Mouse (Mus musculus) Patski (cell line): ENCODE results near the gene Far1. TPM values are rescaled to one million over a fixed set of nuclear protein-coding genes. Genes with fewer than 3 reads are reported as not detected.

Source experiments
- ATAC-seq: fragments of 100-300 bp; one replicate; pipeline ENCODE4 v1.8.0; 2021
- CTCF ChIA-PET: fragments of 350-600 bp; sonication (Branson Sonifier 250); formaldehyde crosslinking; loops from one replicate; lab custom pipeline; 2022; ENCODE audit warnings: inconsistent platforms; lab: Charles Lee
- POLR2A ChIA-PET: fragments of 350-600 bp; sonication (Branson Sonifier 250); formaldehyde crosslinking; loops from one replicate; lab custom pipeline; 2022; ENCODE audit warnings: antibody characterized with exemption, inconsistent platforms; lab: Charles Lee
- DNase-seq: peaks from one replicate; pipeline ENCODE4 v3.0.0-alpha.2; 2011; ENCODE audit warnings: low read depth, low spot score
- H3K27me3 ChIP-seq: fragments of 371-371 bp; one replicate; pipeline ENCODE4 v1.5.1; 2021
- CTCF ChIP-seq: fragments of 100-300 bp; IDR thresholded peaks from one replicate; pipeline ENCODE4 v1.5.1; 2021
- in situ Hi-C: fragments of 300-500 bp; cut with MboI; formaldehyde crosslinking; loops from 3 replicates; pipeline ENCODE4 v1.11.1; 2018; ENCODE audit warnings: low pct_unique_long_range_greater_than_20kb, mixed read lengths
- polyA plus RNA-seq: library from polyadenylated mRNA; unstranded; gene quantifications from one replicate; pipeline ENCODE4 v1.2.3, GENCODE M21; 2021

Far1 gene
- polyA plus RNA-seq, 1 experiment from 2014 or later = 70.1 TPM

- no peaks in the 10 kb centered on the region for H3K27me3 ChIP-seq
- DNase-seq (no peak), ATAC-seq (no peak)
- TF ChIP-seq CTCF = no peak
- CTCF ChIA-PET = interaction anchor here (1.1 kb wide), 1 partner anchor 17 kb away, joined by 3 read pairs; no protein-coding TSS in a partner anchor
- POLR2A ChIA-PET = no interaction called here
- in situ Hi-C loops = no loop called here
Observed at GRCm38 (mm10) chr7:113556138-113556537, 42.5 kb downstream of the Far1 start.

GRCm38 (mm10) chr7:113566892-113567291 lies 53.3 kb downstream of the Far1 start:
- ChIA-PET CTCF (interaction anchor here (1.3 kb wide), 1 partner anchor 16 kb away, joined by 3 read pairs; no protein-coding TSS in a partner anchor), POLR2A (no interaction called here)
- ATAC-seq = no peak
- H3K27me3 ChIP-seq = no peaks in the 10 kb centered on the region
- TF ChIP-seq CTCF = no peak
- in situ Hi-C loops = no loop called here
- no peak for DNase-seq

GRCm38 (mm10) chr7:113571121-113571520 lies 57.5 kb downstream of the Far1 start:
- CTCF ChIA-PET = interaction anchor here (1.0 to 1.5 kb wide), 4 partner anchors 9 to 23 kb away, joined by 3 to 4 read pairs (median 4); no protein-coding TSS in a partner anchor
- no peaks in the 10 kb centered on the region for H3K27me3 ChIP-seq
- POLR2A ChIA-PET = no interaction called here
- in situ Hi-C loops = no loop called here
- ATAC-seq (no peak), DNase-seq (no peak)
- no peak for TF ChIP-seq CTCF

- ChIA-PET CTCF (no interaction called here), POLR2A (no interaction called here)
- ATAC-seq (no peak), DNase-seq (no peak)
- in situ Hi-C loops = no loop called here
- no peak for TF ChIP-seq CTCF
- no peaks in the 10 kb centered on the region for H3K27me3 ChIP-seq
Observed at GRCm38 (mm10) chr7:113572741-113573140, 59.1 kb downstream of the Far1 start.

GRCm38 (mm10) chr7:113582111-113582510 lies 68.5 kb downstream of the Far1 start:
- POLR2A ChIA-PET = no interaction called here
- CTCF ChIA-PET = no interaction called here
- ATAC-seq = no peak
- no peak for DNase-seq
- in situ Hi-C loops = loop anchor here (25.0 kb wide), 1 partner anchor 445 kb away; no protein-coding TSS in a partner anchor
- no peak for TF ChIP-seq CTCF
- H3K27me3 ChIP-seq = no peaks in the 10 kb centered on the region

- H3K27me3 ChIP-seq = no peaks in the 10 kb centered on the region
- in situ Hi-C loops = loop anchor here (25.0 kb wide), 1 partner anchor 452 kb away; no protein-coding TSS in a partner anchor
- no peak for TF ChIP-seq CTCF
- no peak for ATAC-seq
- CTCF ChIA-PET = interaction anchor here (0.9 to 1.3 kb wide), 2 partner anchors 10 to 19 kb away, joined by 3 to 4 read pairs; no protein-coding TSS in a partner anchor
- POLR2A ChIA-PET = no interaction called here
- DNase-seq = no peak
Observed at GRCm38 (mm10) chr7:113589211-113589610, 75.6 kb downstream of the Far1 start.

- ATAC-seq = peak; percentile 22
- ChIA-PET CTCF (interaction anchor here (0.9 to 1.5 kb wide), 4 partner anchors 11 to 40 kb away, joined by 3 to 4 read pairs (median 4); no protein-coding TSS in a partner anchor), POLR2A (interaction anchor here (0.5 to 1.2 kb wide), 3 partner anchors 76 to 342 kb away, joined by 3 read pairs; no protein-coding TSS in a partner anchor)
- DNase-seq = no peak
- in situ Hi-C loops = loop anchor here (10.0 to 25.0 kb wide), 2 partner anchors 156 to 453 kb away; no protein-coding TSS in a partner anchor
- H3K27me3 ChIP-seq = no peaks in the 10 kb centered on the region
- no peak for TF ChIP-seq CTCF
Observed at GRCm38 (mm10) chr7:113590330-113590729, 76.7 kb downstream of the Far1 start.

- POLR2A ChIA-PET = interaction anchor here (0.5 to 1.2 kb wide), 3 partner anchors 77 to 343 kb away, joined by 3 read pairs; no protein-coding TSS in a partner anchor
- TF ChIP-seq CTCF = no peak
- ATAC-seq = peak; percentile 75
- in situ Hi-C loops = loop anchor here (10.0 to 25.0 kb wide), 2 partner anchors 156 to 454 kb away; no protein-coding TSS in a partner anchor
- CTCF ChIA-PET = interaction anchor here (0.9 to 3.8 kb wide), 6 partner anchors 12 to 411 kb away, joined by 3 to 21 read pairs (median 3); no protein-coding TSS in a partner anchor
- no peaks in the 10 kb centered on the region for H3K27me3 ChIP-seq
- DNase-seq = peak; percentile 91
Observed at GRCm38 (mm10) chr7:113591084-113591483, 77.5 kb downstream of the Far1 start.

GRCm38 (mm10) chr7:113591557-113592354 lies 78.1 kb downstream of the Far1 start:
- ChIA-PET POLR2A (no interaction called here), CTCF (interaction anchor here (1.0 to 3.8 kb wide), 5 partner anchors 9 to 411 kb away, joined by 3 to 21 read pairs (median 3); no protein-coding TSS in a partner anchor)
- in situ Hi-C loops = loop anchor here (10.0 to 25.0 kb wide), 2 partner anchors 157 to 454 kb away; no protein-coding TSS in a partner anchor
- TF ChIP-seq CTCF = no peak
- no peaks in the 10 kb centered on the region for H3K27me3 ChIP-seq
- ATAC-seq (peak; percentile 37), DNase-seq (no peak)

- no peak for ATAC-seq
- no peaks in the 10 kb centered on the region for H3K27me3 ChIP-seq
- ChIA-PET CTCF (interaction anchor here (1.8 to 3.8 kb wide), 2 partner anchors 14 to 218 kb away, joined by 5 to 21 read pairs; no protein-coding TSS in a partner anchor), POLR2A (no interaction called here)
- DNase-seq = no peak
- no peak for TF ChIP-seq CTCF
- in situ Hi-C loops = loop anchor here (10.0 to 25.0 kb wide), 2 partner anchors 158 to 455 kb away; no protein-coding TSS in a partner anchor
Observed at GRCm38 (mm10) chr7:113592696-113593095, 79.1 kb downstream of the Far1 start.
